In the genomic region with DNA sequence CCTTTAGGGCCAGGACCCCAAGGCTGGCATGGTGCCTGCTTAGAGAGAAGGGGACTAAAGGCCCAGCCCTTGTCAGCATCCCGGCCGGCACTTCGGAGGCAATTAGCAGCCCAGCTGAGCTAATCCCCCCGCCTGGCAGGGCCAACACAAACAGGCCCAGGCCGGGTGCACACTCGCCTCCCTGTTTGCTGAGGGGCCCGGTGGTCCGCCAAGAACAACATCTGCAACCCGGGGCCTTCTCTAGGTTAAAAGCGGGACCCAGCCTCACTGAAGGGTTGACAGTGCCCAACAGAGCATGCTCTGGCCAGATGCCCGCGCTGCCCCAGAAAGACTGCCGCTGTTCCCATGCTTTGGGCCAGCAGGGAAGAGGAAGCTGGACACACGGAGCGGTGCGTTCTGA, we compare ENCODE assay signal across 15 mouse cellular contexts. TPM values are rescaled to one million over a fixed set of nuclear protein-coding genes. Genes with fewer than 3 reads are reported as not detected.
DNase-seq lines count a peak whose midpoint lies in the region; ATAC-seq and TF ChIP-seq lines count a peak whose summit lies in the region.
"Had no signal": no experiment of that assay in that cellular context is flagged by ENCODE, and none has a peak within 500 bp of the region (broad histone marks: within the 10 kb centered on the region; RNA-seq: fewer than 3 reads in every experiment).

No protein-coding gene starts in this region.

- no peak overlapping the region for H3ac ChIP-seq in myocyte (ENCODE audit: control insufficient read depth, insufficient read length)

- no peaks in the 10 kb centered on the region for H3K79me2 ChIP-seq in myocyte (ENCODE audit: control insufficient read depth, insufficient read depth)

- no peak overlapping the region for H3K9ac ChIP-seq in hindbrain, embryonic 11.5 days (ENCODE audit: low read depth, low read length)
- H3K9ac ChIP-seq in neural tube, embryonic 13.5 days = 0 out of 2 replicates have a peak overlapping the region, but pooled peaks have one; percentile 0
- no peak overlapping the region for H3K9ac ChIP-seq in hindbrain, embryonic 12.5 days
- H3K9ac ChIP-seq: neural tube, embryonic 12.5 days had no signal

- H3K4me2 ChIP-seq in hindbrain, embryonic 11.5 days (replicated peaks; ENCODE audit: low read depth, low read length) = no peak overlapping the region
- no peak overlapping the region for H3K4me2 ChIP-seq in neural tube, embryonic 13.5 days
- H3K4me2 ChIP-seq in hindbrain, embryonic 12.5 days (replicated peaks) = no peak overlapping the region
- no peak overlapping the region for H3K4me2 ChIP-seq in myocyte (ENCODE audit: low read depth)
- H3K4me2 ChIP-seq: neural tube, embryonic 12.5 days had no signal

- peak overlapping the region; percentile 24; the same call in 1 of the 2 replicates for H3K27ac ChIP-seq in hindbrain, embryonic 10.5 days
- no peak overlapping the region for H3K27ac ChIP-seq in hindbrain, embryonic 11.5 days (ENCODE audit: low read depth, low read length)
- peak overlapping the region; percentile 46 for H3K27ac ChIP-seq in neural tube, embryonic 13.5 days (replicated peaks)
- H3K27ac ChIP-seq in hindbrain, embryonic 12.5 days = 0 out of 2 replicates have a peak overlapping the region, but pooled peaks have one; percentile 7
- H3K27ac ChIP-seq: neural tube, embryonic 12.5 days had no signal

- no peak for ATAC-seq in hindbrain, embryonic 11.5 days (ENCODE audit: low FRiP score)
- ATAC-seq in neural tube, embryonic 13.5 days (ENCODE audit: low read depth) = peak; percentile 28; the same call in 1 of the 2 replicates
- no peak for ATAC-seq in hindbrain, embryonic 12.5 days (ENCODE audit: low FRiP score)
- ATAC-seq: Patski had no signal

- TF ChIP-seq POLR2A in myocyte (IDR thresholded peaks at IDR 0.05; ENCODE audit: insufficient read length, low read depth) = no peak

- 70% methylated on average over 16 of the region's 16 CpGs for WGBS in hindbrain, embryonic 10.5 days
- WGBS in hindbrain, embryonic 11.5 days = 65% methylated on average over 16 of the region's 16 CpGs
- WGBS in neural tube, embryonic 13.5 days = 63% methylated on average over 16 of the region's 16 CpGs
- WGBS in hindbrain, embryonic 12.5 days = 60% methylated on average over 16 of the region's 16 CpGs

- no peaks in the 10 kb centered on the region for H3K36me3 ChIP-seq in hindbrain, embryonic 10.5 days
- H3K36me3 ChIP-seq in hindbrain, embryonic 11.5 days (ENCODE audit: control insufficient read depth, insufficient read depth, low read length) = no peaks in the 10 kb centered on the region
- H3K36me3 ChIP-seq in neural tube, embryonic 13.5 days = no peaks in the 10 kb centered on the region
- no peaks in the 10 kb centered on the region for H3K36me3 ChIP-seq in hindbrain, embryonic 12.5 days
- no peaks in the 10 kb centered on the region for H3K36me3 ChIP-seq in myocyte (ENCODE audit: control insufficient read depth, insufficient read depth)

- H3K27me3 ChIP-seq in hindbrain, embryonic 10.5 days (ENCODE audit: insufficient read depth, poor library complexity, severe bottlenecking) = no peaks in the 10 kb centered on the region
- H3K27me3 ChIP-seq in hindbrain, embryonic 11.5 days (ENCODE audit: control insufficient read depth, insufficient read depth, low read length) = no peaks in the 10 kb centered on the region
- no peaks in the 10 kb centered on the region for H3K27me3 ChIP-seq in neural tube, embryonic 13.5 days
- no peaks in the 10 kb centered on the region for H3K27me3 ChIP-seq in hindbrain, embryonic 12.5 days
- H3K27me3 ChIP-seq in myocyte (ENCODE audit: control insufficient read depth, insufficient read depth, insufficient read length) = no peaks in the 10 kb centered on the region
- H3K27me3 ChIP-seq: neural tube, embryonic 12.5 days; Patski had no signal

- H3K9me3 ChIP-seq in hindbrain, embryonic 10.5 days = no peaks in the 10 kb centered on the region
- no peaks in the 10 kb centered on the region for H3K9me3 ChIP-seq in hindbrain, embryonic 11.5 days (ENCODE audit: control insufficient read depth, low read length)
- H3K9me3 ChIP-seq in neural tube, embryonic 13.5 days = no peaks in the 10 kb centered on the region
- no peaks in the 10 kb centered on the region for H3K9me3 ChIP-seq in hindbrain, embryonic 12.5 days (replicated peaks)
- H3K9me3 ChIP-seq: neural tube, embryonic 12.5 days had no signal

- H3K4me1 ChIP-seq in hindbrain, embryonic 10.5 days (replicated peaks) = peaks cover 31% of the 10 kb centered on the region
- H3K4me1 ChIP-seq in hindbrain, embryonic 11.5 days (replicated peaks; ENCODE audit: control insufficient read depth, insufficient read depth, low read length) = no peaks in the 10 kb centered on the region; the same call in 1 of the 2 replicates
- peaks cover 31% of the 10 kb centered on the region for H3K4me1 ChIP-seq in neural tube, embryonic 13.5 days (replicated peaks)
- H3K4me1 ChIP-seq in hindbrain, embryonic 12.5 days = peaks cover 10% of the 10 kb centered on the region

- no peak for DNase-seq in hindbrain, embryonic 10.5 days (ENCODE audit: low spot score)
- DNase-seq in hindbrain, embryonic 11.5 days (ENCODE audit: low spot score) = no peak
- no peak for DNase-seq in neural tube, embryonic 10.5 days (ENCODE audit: extremely low spot score, low spot score)
- no peak for DNase-seq in urinary bladder, postnatal 10 days (ENCODE audit: low spot score)
- DNase-seq in cerebellum, adult 9-11 months = no peak
- DNase-seq: adrenal gland, postnatal 14 days; cerebellum, adult 11 months; embryo, embryonic 11 days; heart, postnatal 36 days; lung, adult 18-20 months had no signal

- no peak overlapping the region for H3K4me3 ChIP-seq in hindbrain, embryonic 10.5 days
- H3K4me3 ChIP-seq in hindbrain, embryonic 11.5 days (ENCODE audit: low read depth, low read length) = no peak overlapping the region
- H3K4me3 ChIP-seq in neural tube, embryonic 13.5 days = no peak overlapping the region
- H3K4me3 ChIP-seq in hindbrain, embryonic 12.5 days = no peak overlapping the region
- no peak overlapping the region for H3K4me3 ChIP-seq in myocyte
- H3K4me3 ChIP-seq: neural tube, embryonic 12.5 days had no signal

TF ChIP-seq in myocyte, 11 proteins besides CTCF, POLR2A, EP300 and RAD21:
- TF ChIP-seq SRF (IDR thresholded peaks at IDR 0.05; ENCODE audit: control insufficient read depth, insufficient read length, low read depth) = no peak
- peak; percentile 41 for TF ChIP-seq POLR2AphosphoS2 (IDR thresholded peaks at IDR 0.05; ENCODE audit: insufficient read length, low read depth)
TF ChIP-seq in myocyte: peak in this region for 1.

RNA-seq across cellular contexts. Expression of a gene that starts 24.3 kb away (rescaled TPM):
- 1.2 and 1.4 TPM in 2 replicates for polyA plus RNA-seq in hindbrain, embryonic 10.5 days (2016; fragmentation: Nextera tagmentation; extraction: Ambion mirVana)
- 2.2 and 3.5 TPM in 2 replicates for polyA plus RNA-seq in hindbrain, embryonic 11.5 days (2014; fragmentation: Nextera tagmentation; extraction: Ambion mirVana)
- polyA plus RNA-seq in neural tube, embryonic 13.5 days (2015; fragmentation: Nextera tagmentation; extraction: Ambion mirVana) = 4.1 and 4.9 TPM in 2 replicates
- polyA plus RNA-seq in hindbrain, embryonic 12.5 days (2016; fragmentation: Nextera tagmentation; extraction: Ambion mirVana) = 3.7 and 5.0 TPM in 2 replicates
- 5.2 TPM for polyA plus RNA-seq in myocyte (2012; fragmentation: generic; extraction: Trizol)

RNA-seq across cellular contexts. Expression of a gene that starts 55.9 kb away (rescaled TPM):
- polyA plus RNA-seq in hindbrain, embryonic 10.5 days (2016; fragmentation: Nextera tagmentation; extraction: Ambion mirVana) = 592 and 604 TPM in 2 replicates
- 692 and 744 TPM in 2 replicates for polyA plus RNA-seq in hindbrain, embryonic 11.5 days (2014; fragmentation: Nextera tagmentation; extraction: Ambion mirVana)
- 869 and 879 TPM in 2 replicates for polyA plus RNA-seq in neural tube, embryonic 13.5 days (2015; fragmentation: Nextera tagmentation; extraction: Ambion mirVana)
- 666 and 694 TPM in 2 replicates for polyA plus RNA-seq in hindbrain, embryonic 12.5 days (2016; fragmentation: Nextera tagmentation; extraction: Ambion mirVana)
- 298 TPM for polyA plus RNA-seq in myocyte (2012; fragmentation: generic; extraction: Trizol)
